Mouse (Mus musculus): ENCODE results near the gene Gja3. TPM values are rescaled to one million over a fixed set of nuclear protein-coding genes. Genes with fewer than 3 reads are reported as not detected.

Gene Gja3
- polyA plus RNA-seq, 2 experiments = 4.1 to 6.8 TPM

DNA sequence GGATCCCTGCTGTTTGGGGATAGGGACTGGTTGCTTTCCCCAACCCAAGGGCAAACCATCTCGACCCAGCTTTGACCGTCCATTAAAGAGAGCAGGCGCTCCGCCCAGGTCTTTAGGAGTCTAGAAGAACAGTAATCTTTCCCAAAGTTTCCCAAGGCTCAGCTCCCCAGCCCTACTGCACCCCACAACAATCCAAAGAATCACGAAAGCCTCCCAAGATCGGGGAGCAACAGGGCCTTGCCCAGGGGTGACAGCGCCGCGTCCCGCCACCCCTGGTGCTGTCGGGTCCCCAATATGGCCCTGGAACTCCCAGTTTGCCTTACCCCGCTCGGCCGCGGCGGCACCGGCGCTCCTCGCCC is 717 bp downstream of the Gja3 start:
- WGBS = 2% methylated on average over 19 of the region's 19 CpGs
- H3K9me3 ChIP-seq (ENCODE audit: control insufficient read depth, low read length) = no peaks in the 10 kb centered on the region
- ATAC-seq (ENCODE audit: low FRiP score, low read depth) = no peak

DNA sequence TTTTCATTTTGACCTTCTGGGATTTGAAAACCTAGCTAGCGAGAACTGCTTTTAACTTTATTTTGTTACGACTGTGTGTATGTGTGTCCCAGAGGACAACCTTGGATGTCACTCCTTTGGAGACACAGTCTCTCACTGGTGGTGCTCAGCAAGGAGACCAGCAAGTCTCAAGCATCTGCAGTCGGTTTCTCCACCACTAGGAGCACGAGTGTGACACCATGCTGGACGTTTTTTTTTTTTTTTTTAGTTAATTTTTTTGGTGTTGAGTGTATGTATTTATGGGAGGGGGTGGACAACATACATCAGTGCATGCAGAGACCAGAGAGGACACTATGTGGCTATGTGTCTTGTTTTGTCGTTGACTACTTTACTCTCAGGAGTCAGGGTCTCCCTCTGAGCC is 5.2 kb downstream of the Gja3 start:
- 0 out of 2 replicates have a peak, but pooled peaks cover 1% of the 10 kb centered on the region for H3K4me1 ChIP-seq (ENCODE audit: control insufficient read depth, insufficient read depth, low read length)

More for the DNA sequence above, 717 bp downstream of the Gja3 start:
- Histone ChIP-seq H3K4me1 (ENCODE audit: control insufficient read depth, insufficient read depth, low read length) (peaks cover 7% of the 10 kb centered on the region), H3K36me3 (ENCODE audit: control insufficient read depth, insufficient read depth, low read length) (no peaks in the 10 kb centered on the region), H3K27me3 (ENCODE audit: control insufficient read depth, insufficient read depth, low read length) (peaks cover 30% of the 10 kb centered on the region), H3K27ac (replicated peaks; ENCODE audit: low read depth, low read length) (no peak overlapping the region), H3K4me2 (replicated peaks; ENCODE audit: low read depth, low read length, severe bottlenecking) (peak overlapping the region; percentile 96), H3K9ac (ENCODE audit: low read depth, low read length, severe bottlenecking) (peak overlapping the region; percentile 50), H3K4me3 (replicated peaks; ENCODE audit: low read length) (peak overlapping the region; percentile 56)
- no peak for TF ChIP-seq POLR2A (IDR thresholded peaks at IDR 0.05; ENCODE audit: borderline replicate concordance, extremely low read depth, insufficient read depth, insufficient read length)
- DNase-seq (ENCODE audit: low spot score) = no peak

DNA sequence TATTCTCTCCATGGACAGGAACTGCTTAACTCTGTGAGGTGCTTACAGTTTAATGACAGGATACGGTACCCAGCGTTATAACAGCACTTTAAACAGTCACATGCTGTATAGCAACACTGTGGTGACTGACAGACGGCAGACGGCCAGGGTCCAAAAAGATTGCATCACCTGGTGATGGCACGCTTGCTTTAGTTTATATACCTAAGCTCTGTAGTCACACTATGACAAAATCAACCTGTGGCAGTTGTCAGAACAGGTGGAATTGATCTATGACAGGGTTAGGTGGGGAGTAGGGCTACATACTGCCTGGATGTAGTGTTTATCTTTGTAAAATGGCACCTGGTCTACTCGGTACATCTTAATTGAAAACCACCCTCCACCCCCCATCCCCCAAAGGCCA is 14.0 kb downstream of the Gja3 start:
- no peak overlapping the region for H3K27ac ChIP-seq (replicated peaks; ENCODE audit: low read depth, low read length)
- H3K4me1 ChIP-seq (ENCODE audit: control insufficient read depth, insufficient read depth, low read length) = no peaks in the 10 kb centered on the region
- H3K4me2 ChIP-seq (replicated peaks; ENCODE audit: low read depth, low read length, severe bottlenecking) = no peak overlapping the region
- no peak overlapping the region for H3K4me3 ChIP-seq (replicated peaks; ENCODE audit: low read length)
- no peak for TF ChIP-seq POLR2A (IDR thresholded peaks at IDR 0.05; ENCODE audit: borderline replicate concordance, extremely low read depth, insufficient read depth, insufficient read length)
- no peaks in the 10 kb centered on the region for H3K27me3 ChIP-seq (ENCODE audit: control insufficient read depth, insufficient read depth, low read length)
- DNase-seq (ENCODE audit: low spot score) (no peak), ATAC-seq (ENCODE audit: low FRiP score, low read depth) (no peak)
- no peaks in the 10 kb centered on the region for H3K36me3 ChIP-seq (ENCODE audit: control insufficient read depth, insufficient read depth, low read length)
- no peak overlapping the region for H3K9ac ChIP-seq (ENCODE audit: low read depth, low read length, severe bottlenecking)
- WGBS = 71% methylated on average over 6 of the region's 6 CpGs
- no peaks in the 10 kb centered on the region for H3K9me3 ChIP-seq (ENCODE audit: control insufficient read depth, low read length)

More for the DNA sequence above, 5.2 kb downstream of the Gja3 start:
- no peak for ATAC-seq (ENCODE audit: low FRiP score, low read depth)
- Histone ChIP-seq H3K27me3 (ENCODE audit: control insufficient read depth, insufficient read depth, low read length) (peaks cover 15% of the 10 kb centered on the region), H3K9ac (ENCODE audit: low read depth, low read length, severe bottlenecking) (no peak overlapping the region), H3K4me3 (replicated peaks; ENCODE audit: low read length) (no peak overlapping the region), H3K27ac (replicated peaks; ENCODE audit: low read depth, low read length) (no peak overlapping the region), H3K36me3 (ENCODE audit: control insufficient read depth, insufficient read depth, low read length) (no peaks in the 10 kb centered on the region), H3K4me2 (replicated peaks; ENCODE audit: low read depth, low read length, severe bottlenecking) (no peak overlapping the region), H3K9me3 (ENCODE audit: control insufficient read depth, low read length) (no peaks in the 10 kb centered on the region)
- TF ChIP-seq POLR2A (IDR thresholded peaks at IDR 0.05; ENCODE audit: borderline replicate concordance, extremely low read depth, insufficient read depth, insufficient read length) = no peak
- WGBS = 76% methylated on average over 6 of the region's 6 CpGs
- DNase-seq (ENCODE audit: low spot score) = no peak

DNA sequence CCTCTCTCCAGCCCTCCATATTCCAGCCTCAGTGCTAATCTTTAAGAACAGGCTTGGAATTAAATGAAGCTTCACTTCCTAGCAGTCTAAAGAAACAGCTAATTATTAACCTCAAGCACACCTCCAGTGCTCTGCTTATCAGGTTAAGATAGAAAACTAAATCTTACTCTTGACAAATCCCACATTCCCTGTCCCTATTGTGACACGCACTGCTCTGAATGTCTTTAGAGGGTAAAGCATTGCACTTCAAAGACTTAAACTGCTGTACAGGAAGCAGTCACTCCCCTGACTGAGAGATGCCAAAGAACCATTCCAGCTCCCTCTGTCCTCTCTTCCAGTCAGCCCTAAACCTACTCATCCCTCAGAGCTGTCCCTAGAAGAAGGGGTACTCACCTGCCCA is 16.5 kb downstream of the Gja3 start:
- H3K27ac ChIP-seq (replicated peaks; ENCODE audit: low read depth, low read length) = no peak overlapping the region

DNA sequence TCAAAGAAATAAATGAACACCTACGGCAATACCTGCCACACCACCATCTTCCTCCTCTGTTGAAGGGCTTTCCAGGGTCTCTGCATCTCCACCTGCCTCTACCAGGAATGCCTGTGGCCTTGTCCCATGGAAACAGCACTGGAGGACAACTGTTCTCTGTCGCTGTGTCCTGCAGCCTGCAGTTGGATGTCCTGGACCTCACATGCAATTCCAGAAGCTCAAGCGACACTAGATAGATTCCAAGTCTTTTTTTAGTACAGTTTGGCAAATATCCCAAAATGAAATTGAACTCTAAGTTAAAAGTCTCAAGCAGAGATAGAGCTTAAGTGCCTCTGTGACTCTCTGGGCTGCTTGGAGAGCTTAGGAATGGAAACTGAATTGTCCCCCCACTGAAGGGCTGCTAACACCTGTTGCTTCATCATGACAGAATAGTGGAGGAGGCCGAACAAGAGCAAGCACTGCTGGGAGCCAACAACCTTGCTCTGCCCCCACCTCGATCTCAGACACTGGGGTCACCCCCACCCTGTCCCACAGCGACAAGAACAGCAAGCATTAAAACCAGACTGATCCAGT is 22.9 kb downstream of the Gja3 start:
- Histone ChIP-seq H3K4me3 (replicated peaks; ENCODE audit: low read length) (no peak overlapping the region), H3K27ac (replicated peaks; ENCODE audit: low read depth, low read length) (no peak overlapping the region), H3K4me1 (ENCODE audit: control insufficient read depth, insufficient read depth, low read length) (no peaks in the 10 kb centered on the region), H3K9ac (ENCODE audit: low read depth, low read length, severe bottlenecking) (no peak overlapping the region), H3K36me3 (ENCODE audit: control insufficient read depth, insufficient read depth, low read length) (no peaks in the 10 kb centered on the region), H3K4me2 (replicated peaks; ENCODE audit: low read depth, low read length, severe bottlenecking) (no peak overlapping the region), H3K9me3 (ENCODE audit: control insufficient read depth, low read length) (no peaks in the 10 kb centered on the region), H3K27me3 (ENCODE audit: control insufficient read depth, insufficient read depth, low read length) (no peaks in the 10 kb centered on the region)
- 72% methylated on average over 6 of the region's 6 CpGs for WGBS
- DNase-seq (ENCODE audit: low spot score) (peak; percentile 11), ATAC-seq (ENCODE audit: low FRiP score, low read depth) (peak; percentile 74)
- TF ChIP-seq POLR2A (IDR thresholded peaks at IDR 0.05; ENCODE audit: borderline replicate concordance, extremely low read depth, insufficient read depth, insufficient read length) = no peak

More for the DNA sequence above, 16.5 kb downstream of the Gja3 start:
- Histone ChIP-seq H3K4me2 (replicated peaks; ENCODE audit: low read depth, low read length, severe bottlenecking) (no peak overlapping the region), H3K36me3 (ENCODE audit: control insufficient read depth, insufficient read depth, low read length) (no peaks in the 10 kb centered on the region), H3K4me3 (replicated peaks; ENCODE audit: low read length) (no peak overlapping the region), H3K9ac (ENCODE audit: low read depth, low read length, severe bottlenecking) (no peak overlapping the region), H3K4me1 (ENCODE audit: control insufficient read depth, insufficient read depth, low read length) (no peaks in the 10 kb centered on the region), H3K27me3 (ENCODE audit: control insufficient read depth, insufficient read depth, low read length) (no peaks in the 10 kb centered on the region), H3K9me3 (ENCODE audit: control insufficient read depth, low read length) (no peaks in the 10 kb centered on the region)
- ATAC-seq (ENCODE audit: low FRiP score, low read depth) (no peak), DNase-seq (ENCODE audit: low spot score) (no peak)
- no peak for TF ChIP-seq POLR2A (IDR thresholded peaks at IDR 0.05; ENCODE audit: borderline replicate concordance, extremely low read depth, insufficient read depth, insufficient read length)
- 94% methylated on average over 1 of the region's 1 CpGs for WGBS

All from limb, embryonic 14.5 days (tissue).